Mouse (Mus musculus) layer of hippocampus, adult 9-11 months (tissue): ENCODE results near the gene Tjap1.

Experiments
- DNase-seq: peaks from one replicate; pipeline ENCODE4 v3.0.0; 2022

Gene Tjap1

GRCm38 (mm10) chr17:46282483-46283123, at the start of gene Tjap1:
Gene Tjap1 (minus strand): TSS chr17:46283026.
- DNase-seq: peak; percentile 76

- no peak for DNase-seq
These were observed 45.9 kb upstream of the Tjap1 start for GRCm38 (mm10) chr17:46328723-46329122.

GRCm38 (mm10) chr17:46327906-46328534, 45.2 kb upstream of the Tjap1 start, which contains the start of gene Abcc10:
Gene Abcc10 (minus strand): TSS chr17:46328352.
- DNase-seq: peak; percentile 95

- DNase-seq: no peak
These were observed 44.6 kb upstream of the Tjap1 start for GRCm38 (mm10) chr17:46327413-46327905.

GRCm38 (mm10) chr17:46322046-46322823, 39.4 kb upstream of the Tjap1 start:
- DNase-seq: no peak

- no peak for DNase-seq
These were observed 37.7 kb upstream of the Tjap1 start for GRCm38 (mm10) chr17:46320492-46320891.

- no peak for DNase-seq
These were observed 33.0 kb upstream of the Tjap1 start for GRCm38 (mm10) chr17:46315813-46316212.

GRCm38 (mm10) chr17:46313135-46313715, 30.4 kb upstream of the Tjap1 start:
- DNase-seq: no peak

GRCm38 (mm10) chr17:46310515-46310914, 27.7 kb upstream of the Tjap1 start:
- no peak for DNase-seq

- no peak for DNase-seq
These were observed 27.0 kb upstream of the Tjap1 start for GRCm38 (mm10) chr17:46309835-46310234.

- no peak for DNase-seq
These were observed 24.1 kb upstream of the Tjap1 start for GRCm38 (mm10) chr17:46306956-46307355.

- DNase-seq: no peak
These were observed 21.4 kb upstream of the Tjap1 start for GRCm38 (mm10) chr17:46304184-46304583.

- DNase-seq: peak; percentile 55
These were observed 19.1 kb upstream of the Tjap1 start for GRCm38 (mm10) chr17:46301892-46302291.

- DNase-seq: peak; percentile 80
These were observed 15.5 kb upstream of the Tjap1 start for GRCm38 (mm10) chr17:46298220-46298913.

- peak; percentile 62 for DNase-seq
These were observed 14.8 kb upstream of the Tjap1 start, which contains the start of gene Dlk2 for GRCm38 (mm10) chr17:46297364-46298219. Gene Dlk2 (plus strand): TSS chr17:46297421.

GRCm38 (mm10) chr17:46297028-46297363, 14.2 kb upstream of the Tjap1 start:
- DNase-seq: no peak

- DNase-seq: no peak
These were observed 13.8 kb upstream of the Tjap1 start for GRCm38 (mm10) chr17:46296601-46297000.

- no peak for DNase-seq
These were observed 4.9 kb upstream of the Tjap1 start for GRCm38 (mm10) chr17:46287678-46288095.

GRCm38 (mm10) chr17:46285407-46285806, 2.6 kb upstream of the Tjap1 start:
- DNase-seq: no peak

- DNase-seq: no peak
These were observed 1.8 kb upstream of the Tjap1 start for GRCm38 (mm10) chr17:46284653-46285052.

GRCm38 (mm10) chr17:46283911-46284310, 1.1 kb upstream of the Tjap1 start:
- DNase-seq: no peak

- no peak for DNase-seq
These were observed 314 bp upstream of the Tjap1 start for GRCm38 (mm10) chr17:46283140-46283539.
